In genomic region chr2:91252512-91252911, GRCm38 (mm10) we compare ENCODE assay signal across 14 mouse cellular contexts. TPM values are rescaled to one million over a fixed set of nuclear protein-coding genes. Genes with fewer than 3 reads are reported as not detected.
"Had no signal": no experiment of that assay in that cellular context is flagged by ENCODE, and none has a peak within 500 bp of the region (broad histone marks: within the 10 kb centered on the region; RNA-seq: fewer than 3 reads in every experiment).

No protein-coding gene starts in this region.

- H3K36me3 ChIP-seq: liver, embryonic 13.5 days had no signal

- H3K4me2 ChIP-seq: liver, embryonic 13.5 days; midbrain, embryonic 11.5 days had no signal

- DNase-seq: kidney, postnatal 36 days; layer of hippocampus, postnatal 36 days; liver, embryonic 13.5 days; lung, adult 2 months; lung, postnatal 14 days; lung, postnatal 4 days; midbrain, embryonic 14.5 days; thymus, adult 18-20 months; thymus, postnatal 14 days; thymus, postnatal 4 days had no signal

- H3K27ac ChIP-seq: left cerebral cortex, adult 2 months; liver, embryonic 13.5 days had no signal

- H3K4me3 ChIP-seq: left cerebral cortex, adult 2 months; liver, embryonic 13.5 days had no signal

- H3K9me3 ChIP-seq: liver, embryonic 13.5 days had no signal

- H3K9ac ChIP-seq: liver, embryonic 13.5 days had no signal

RNA-seq across cellular contexts. Expression of gene Pacsin3, which starts 3.2 kb away (rescaled TPM):
- total RNA-seq: megakaryocyte progenitor cell, adult 5-6 weeks; megakaryocyte-erythroid progenitor cell, adult 5-6 weeks had no signal

RNA-seq across cellular contexts. Expression of gene Nr1h3, which starts 49.9 kb away (rescaled TPM):
- total RNA-seq: megakaryocyte-erythroid progenitor cell, adult 5-6 weeks had no signal
